Mouse (Mus musculus) heart, postnatal 10 days (tissue): Measurements from ENCODE around the gene Pnpla2. TPM values are rescaled to one million over a fixed set of nuclear protein-coding genes. Genes with fewer than 3 reads are reported as not detected.
"Not testable (repeated sequence)": the region's sequence is repeated elsewhere in the genome, so short reads cannot be mapped to it uniquely, and the experiment has no call there.

Source experiments
- DNase-seq, 2 experiments: peaks; one replicate each; pipeline ENCODE4 v3.0.0; 2021
- intact Hi-C: fragments of 180-260 bp; cut with DNase I; formaldehyde crosslinking; loops from one replicate; pipeline ENCODE4 v1.15.1; 2025
- total RNA-seq, 2 experiments: library from RNA; stranded (reverse); gene quantifications; 2 replicates each; pipeline ENCODE4 v1.2.3; 2021

Gene Pnpla2
- total RNA-seq, 2 experiments from 2014 or later = 244 to 353 TPM

- intact Hi-C loops = not testable (repeated sequence)
These were observed 8.6 kb upstream of the Pnpla2 start for GRCm38 (mm10) chr7:141446374-141446773.

GRCm38 (mm10) chr7:141447110-141447991 lies 7.6 kb upstream of the Pnpla2 start, which contains the start of gene Rplp2:
Gene Rplp2, plus strand, starts transcription at chr7:141447370.
- intact Hi-C loops = no loop called here
- peak; percentile 96 for DNase-seq

More at GRCm38 (mm10) chr7:141446374-141446773, 8.6 kb upstream of the Pnpla2 start:
- not testable (repeated sequence) for DNase-seq

- intact Hi-C loops = no loop called here
These were observed 3.1 kb upstream of the Pnpla2 start for GRCm38 (mm10) chr7:141451928-141452327.

GRCm38 (mm10) chr7:141453636-141454035 lies 1.4 kb upstream of the Pnpla2 start:
- no peak for DNase-seq
- intact Hi-C loops = no loop called here

More at GRCm38 (mm10) chr7:141451928-141452327, 3.1 kb upstream of the Pnpla2 start:
- no peak for DNase-seq

- DNase-seq = peak; percentile 89 to 90
- intact Hi-C loops = no loop called here
These were observed 764 bp downstream of the Pnpla2 start for GRCm38 (mm10) chr7:141455610-141456314.

- DNase-seq = peak; percentile 65 to 69
- intact Hi-C loops = no loop called here
These were observed 1.7 kb downstream of the Pnpla2 start for GRCm38 (mm10) chr7:141456739-141457138.

- intact Hi-C loops = no loop called here
- no peak for DNase-seq
These were observed 2.2 kb downstream of the Pnpla2 start for GRCm38 (mm10) chr7:141457236-141457635.

- peak in 1 of 2 experiments; percentile 69 for DNase-seq
These were observed 3.1 kb downstream of the Pnpla2 start for GRCm38 (mm10) chr7:141457986-141458660.

GRCm38 (mm10) chr7:141458661-141459060 lies 3.7 kb downstream of the Pnpla2 start:
- no peak for DNase-seq
- intact Hi-C loops = no loop called here

More at GRCm38 (mm10) chr7:141457986-141458660, 3.1 kb downstream of the Pnpla2 start:
- intact Hi-C loops = no loop called here

GRCm38 (mm10) chr7:141459301-141459711 lies 4.3 kb downstream of the Pnpla2 start:
- peak in 1 of 2 experiments; percentile 23 for DNase-seq

GRCm38 (mm10) chr7:141460001-141460390 lies 5.0 kb downstream of the Pnpla2 start:
- intact Hi-C loops = no loop called here
- peak in 1 of 2 experiments; percentile 58 for DNase-seq

More at GRCm38 (mm10) chr7:141459301-141459711, 4.3 kb downstream of the Pnpla2 start:
- intact Hi-C loops = no loop called here

GRCm38 (mm10) chr7:141460391-141461113 lies 5.6 kb downstream of the Pnpla2 start, which contains the start of gene Cracr2b:
Gene Cracr2b, plus strand, starts transcription at chr7:141461094.
- intact Hi-C loops = no loop called here
- DNase-seq = peak in 1 of 2 experiments; percentile 47

GRCm38 (mm10) chr7:141461521-141462332 lies 6.7 kb downstream of the Pnpla2 start:
- intact Hi-C loops = no loop called here
- peak in 1 of 2 experiments; percentile 59 for DNase-seq

- intact Hi-C loops = no loop called here
- peak in 1 of 2 experiments; percentile 64 for DNase-seq
These were observed 7.4 kb downstream of the Pnpla2 start for GRCm38 (mm10) chr7:141462333-141462821.

- intact Hi-C loops = no loop called here
- DNase-seq = peak; percentile 76 to 77
These were observed 9.0 kb downstream of the Pnpla2 start for GRCm38 (mm10) chr7:141463824-141464602.

- peak in 1 of 2 experiments; percentile 36 for DNase-seq
- intact Hi-C loops = no loop called here
These were observed 9.7 kb downstream of the Pnpla2 start for GRCm38 (mm10) chr7:141464603-141465201.

- intact Hi-C loops = no loop called here
- DNase-seq = peak in 1 of 2 experiments; percentile 62
These were observed 10.5 kb downstream of the Pnpla2 start for GRCm38 (mm10) chr7:141465388-141466044.
